Comparison of ENCODE assay signal across 23 mouse cellular contexts in genomic region chr17:10413870-10414269, GRCm38 (mm10).
DNase-seq lines count a peak whose midpoint lies in the region; ATAC-seq and TF ChIP-seq lines count a peak whose summit lies in the region.
"Had no signal": no experiment of that assay in that cellular context is flagged by ENCODE, and none has a peak within 500 bp of the region (broad histone marks: within the 10 kb centered on the region; RNA-seq: fewer than 3 reads in every experiment).

No protein-coding gene starts in this region.

- 64% methylated on average over 9 of the region's 9 CpGs for WGBS in heart, adult 2 months
- 55% methylated on average over 9 of the region's 9 CpGs for WGBS in heart, embryonic 13.5 days
- WGBS in heart, embryonic 16.5 days = 56% methylated on average over 9 of the region's 9 CpGs

- peak overlapping the region; percentile 86 for H3K27ac ChIP-seq in heart, adult 2 months
- peak overlapping the region; percentile 93 for H3K27ac ChIP-seq in heart, embryonic 13.5 days (replicated peaks)
- peak overlapping the region; percentile 95 for H3K27ac ChIP-seq in heart, embryonic 16.5 days (ENCODE audit: low read length)
- H3K27ac ChIP-seq: embryonic facial prominence, embryonic 15.5 days; forebrain, embryonic 10.5 days; hindbrain, embryonic 12.5 days; kidney, postnatal 0 days had no signal

- H3K4me3 ChIP-seq in heart, adult 2 months = no peak overlapping the region
- H3K4me3 ChIP-seq in heart, embryonic 13.5 days = no peak overlapping the region
- no peak overlapping the region for H3K4me3 ChIP-seq in heart, embryonic 16.5 days (ENCODE audit: low read length)
- H3K4me3 ChIP-seq: embryonic facial prominence, embryonic 15.5 days; erythroblast, embryonic 14.5 days; forebrain, embryonic 10.5 days; hindbrain, embryonic 12.5 days had no signal

- intact Hi-C loops in heart, adult 2 months (cut with DNase I) = loop anchor here (5.0 kb wide), 1 partner anchor 92 kb away; no protein-coding TSS in a partner anchor
- intact Hi-C loops in heart, postnatal 36 days (cut with DNase I) = loop anchor here (2.0 kb wide), 1 partner anchor 57 kb away; no protein-coding TSS in a partner anchor
- intact Hi-C loops in heart, postnatal 14 days (cut with DNase I) = loop anchor here (5.0 kb wide), 1 partner anchor 58 kb away; no protein-coding TSS in a partner anchor

- no peaks in the 10 kb centered on the region for H3K79me2 ChIP-seq in heart, adult 2 months (replicated peaks; ENCODE audit: control insufficient read depth, insufficient read depth, low read length)

- H3K27me3 ChIP-seq in heart, adult 2 months (ENCODE audit: control insufficient read depth, insufficient read depth, low read length) = no peaks in the 10 kb centered on the region
- no peaks in the 10 kb centered on the region for H3K27me3 ChIP-seq in heart, embryonic 13.5 days (replicated peaks)
- no peaks in the 10 kb centered on the region for H3K27me3 ChIP-seq in heart, embryonic 16.5 days (ENCODE audit: control insufficient read depth, insufficient read depth, low read length)
- H3K27me3 ChIP-seq: embryonic facial prominence, embryonic 15.5 days; hindbrain, embryonic 12.5 days had no signal

- peak in 1 of 2 experiments; percentile 13 for DNase-seq in heart, adult 2 months
- DNase-seq in heart, postnatal 36 days = no peak
- DNase-seq in heart, postnatal 14 days = no peak
- peak; percentile 54 for DNase-seq in brain, adult 2 months (ENCODE audit: low read depth, low spot score)
- DNase-seq in cerebellum, adult 9-11 months = no peak
- DNase-seq: adrenal gland, adult 2 months; adrenal gland, postnatal 25 days; cerebellum, adult 2 months; cerebellum, postnatal 14 days; embryo, embryonic 11 days; gastrocnemius, postnatal 14 days; kidney, adult 8-10 months had no signal

- H3K4me2 ChIP-seq in heart, embryonic 13.5 days = peak overlapping the region; percentile 27
- H3K4me2 ChIP-seq in heart, embryonic 16.5 days (ENCODE audit: low read depth, low read length) = peak overlapping the region; percentile 17; the same call in 1 of the 2 replicates
- H3K4me2 ChIP-seq: embryonic facial prominence, embryonic 15.5 days; hindbrain, embryonic 12.5 days had no signal

- TF ChIP-seq EP300 in heart, adult 2 months (IDR thresholded peaks at IDR 0.05; ENCODE audit: insufficient read depth, low read depth, low read length) = no peak

- no peak for ATAC-seq in heart, embryonic 13.5 days (ENCODE audit: extremely low read depth, insufficient number of reproducible peaks, low FRiP score, low TSS enrichment)
- peak; percentile 47; the same call in 1 of the 2 replicates for ATAC-seq in heart, embryonic 16.5 days (replicated peaks; ENCODE audit: extremely low read depth, insufficient read depth, low FRiP score)
- ATAC-seq: forebrain, embryonic 14.5 days; hindbrain, embryonic 16.5 days; inflammation-experienced regulatory T-cells, adult 6 months; intestine, postnatal 0 days had no signal

- H3K9me3 ChIP-seq in heart, embryonic 13.5 days = no peaks in the 10 kb centered on the region
- H3K9me3 ChIP-seq in heart, embryonic 16.5 days (replicated peaks; ENCODE audit: control insufficient read depth, low read length) = no peaks in the 10 kb centered on the region
- H3K9me3 ChIP-seq: embryonic facial prominence, embryonic 15.5 days; forebrain, embryonic 10.5 days; hindbrain, embryonic 12.5 days had no signal

- TF ChIP-seq POLR2A in heart, adult 2 months (IDR thresholded peaks at IDR 0.05; ENCODE audit: insufficient read depth, low read depth, low read length) = no peak

- H3K36me3 ChIP-seq in heart, adult 2 months (ENCODE audit: control insufficient read depth, insufficient read depth, low read length) = no peaks in the 10 kb centered on the region
- no peaks in the 10 kb centered on the region for H3K36me3 ChIP-seq in heart, embryonic 13.5 days
- no peaks in the 10 kb centered on the region for H3K36me3 ChIP-seq in heart, embryonic 16.5 days (ENCODE audit: control insufficient read depth, insufficient read depth)
- H3K36me3 ChIP-seq: embryonic facial prominence, embryonic 15.5 days; forebrain, embryonic 10.5 days; hindbrain, embryonic 12.5 days had no signal

- TF ChIP-seq CTCF in heart, adult 2 months (IDR thresholded peaks at IDR 0.05) = no peak

- peaks cover 15% of the 10 kb centered on the region for H3K4me1 ChIP-seq in heart, adult 2 months (ENCODE audit: control insufficient read depth, insufficient read depth, low read length)
- peaks cover 72% of the 10 kb centered on the region for H3K4me1 ChIP-seq in heart, embryonic 13.5 days
- peaks cover 50% of the 10 kb centered on the region for H3K4me1 ChIP-seq in heart, embryonic 16.5 days (ENCODE audit: control insufficient read depth, insufficient read depth, low read length)

- 0 out of 2 replicates have a peak overlapping the region, but pooled peaks have one; percentile 12 for H3K9ac ChIP-seq in heart, adult 2 months (ENCODE audit: low read depth, low read length)
- H3K9ac ChIP-seq in heart, embryonic 13.5 days = peak overlapping the region; percentile 66
- peak overlapping the region; percentile 61 for H3K9ac ChIP-seq in heart, embryonic 16.5 days (ENCODE audit: low read length)
- H3K9ac ChIP-seq: embryonic facial prominence, embryonic 15.5 days; hindbrain, embryonic 12.5 days had no signal

Comparison
In these comparisons a context has a peak if more than half of its experiments do, and no peak if none do; other contexts are left out.
1. H3K9ac ChIP-seq: peak in every context shown above with its lines; median percentile 66 in heart, embryonic 13.5 days; 61 in heart, embryonic 16.5 days; 12 in heart, adult 2 months.